Mouse (Mus musculus) brain, embryonic 18.5 days (tissue): Measurements from ENCODE around the gene Lbx2.

Source experiments
- DNase-seq: peaks from one replicate; pipeline ENCODE4 v3.0.0-alpha.2; 2012; ENCODE audit warnings: low read depth, low spot score

Lbx2 gene

DNA sequence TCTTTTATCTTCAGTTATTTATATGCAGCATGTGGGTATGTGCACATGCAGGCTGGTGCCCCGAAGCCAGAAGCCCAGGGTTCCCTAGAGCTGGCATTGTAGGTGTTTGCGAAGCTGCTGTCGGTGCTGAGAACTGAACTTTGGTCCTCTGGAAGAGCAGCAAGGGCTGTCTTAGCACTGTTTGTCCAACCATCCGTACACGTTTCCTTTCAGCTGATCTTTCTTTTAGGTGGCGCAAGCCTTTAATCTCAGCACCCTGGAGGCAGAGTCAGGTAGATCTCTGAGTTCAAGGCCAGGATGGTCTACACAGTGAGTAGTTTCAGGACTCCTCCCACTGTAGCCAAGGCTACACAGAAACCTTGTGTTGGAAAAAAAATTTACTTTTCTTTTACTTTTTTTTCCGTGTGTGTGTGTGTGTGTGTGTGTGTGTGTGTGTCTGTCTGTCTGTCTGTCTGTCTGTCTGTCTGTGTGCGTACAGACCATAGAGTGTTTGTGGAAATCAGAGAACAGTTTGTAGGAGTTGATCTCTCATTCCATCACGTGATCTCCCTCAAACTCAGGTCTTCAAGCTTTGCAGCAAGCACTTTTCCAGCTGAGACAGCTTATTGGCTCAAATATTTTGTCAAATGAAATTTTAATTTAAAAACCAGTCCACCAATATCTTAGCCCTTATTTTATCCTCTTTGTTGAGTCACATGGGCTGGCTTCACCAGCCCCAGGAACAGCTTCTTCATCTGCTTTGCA is 46.2 kb downstream of the Lbx2 start:
- DNase-seq, result no peak

- DNase-seq, result no peak
These were observed 48.1 kb downstream of the Lbx2 start for GRCm38 (mm10) chr6:83134226-83134625.

DNA sequence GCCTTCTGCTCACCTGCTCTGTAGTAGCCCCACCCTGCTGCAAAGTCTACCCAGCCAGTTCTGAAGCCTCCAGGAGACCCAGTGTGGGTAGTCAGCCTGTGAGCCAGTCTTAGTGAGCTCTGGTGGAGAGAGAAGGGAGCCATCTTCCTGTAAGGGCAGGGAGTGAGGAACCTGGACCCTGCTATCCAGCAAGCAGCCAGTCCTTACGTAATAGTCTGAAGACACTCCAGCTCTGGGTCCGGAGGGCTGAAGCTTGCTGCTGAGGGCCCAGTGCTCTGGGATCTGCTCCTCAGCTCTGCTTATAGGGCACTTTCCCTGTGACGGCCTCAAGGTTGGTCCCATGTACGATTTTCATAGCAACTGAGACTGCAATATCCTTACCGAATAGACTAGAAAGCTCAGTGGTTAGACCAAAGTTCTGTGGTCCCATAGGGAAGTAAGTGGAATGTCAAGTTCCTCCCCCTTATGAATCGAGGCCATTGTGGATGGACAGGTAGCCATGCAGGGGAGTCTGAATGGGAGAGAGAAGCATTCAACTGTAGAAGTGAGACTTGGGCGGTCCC is 48.9 kb downstream of the Lbx2 start, which contains the start of gene Rtkn:
Gene Rtkn, plus strand, starts transcription at position 513 of the 563 bp plus-strand sequence.
- no peak for DNase-seq

GRCm38 (mm10) chr6:83135571-83136161 is 49.5 kb downstream of the Lbx2 start:
- DNase-seq, result no peak

- DNase-seq, result no peak
These were observed 50.2 kb downstream of the Lbx2 start for GRCm38 (mm10) chr6:83136291-83136880.

- no peak for DNase-seq
These were observed 50.9 kb downstream of the Lbx2 start for GRCm38 (mm10) chr6:83136881-83137575.

- DNase-seq, result no peak
These were observed 51.4 kb downstream of the Lbx2 start for GRCm38 (mm10) chr6:83137576-83137950.
